Mouse (Mus musculus): ENCODE results near the gene Amotl1.
"Not testable (repeated sequence)": the region's sequence is repeated elsewhere in the genome, so short reads cannot be mapped to it uniquely, and the experiment has no call there.

Amotl1 gene

GRCm38 (mm10) chr9:14644956-14645355 lies at the start of gene Amotl1:
Amotl1 (minus strand) TSS chr9:14645056.
- DNase-seq = no peak

- DNase-seq = no peak
Measured at GRCm38 (mm10) chr9:14689376-14690108, 44.7 kb upstream of the Amotl1 start.

GRCm38 (mm10) chr9:14684363-14684762 lies 39.5 kb upstream of the Amotl1 start:
- DNase-seq = no peak

GRCm38 (mm10) chr9:14682741-14683140 lies 37.9 kb upstream of the Amotl1 start:
- DNase-seq = no peak

- no peak for DNase-seq
Measured at GRCm38 (mm10) chr9:14680584-14680983, 35.7 kb upstream of the Amotl1 start.

- peak in 1 of 2 experiments; percentile 34 for DNase-seq
Measured at GRCm38 (mm10) chr9:14675707-14676691, 31.1 kb upstream of the Amotl1 start.

- no peak for DNase-seq
Measured at GRCm38 (mm10) chr9:14674506-14674905, 29.6 kb upstream of the Amotl1 start.

- DNase-seq = no peak
Measured at GRCm38 (mm10) chr9:14673109-14673508, 28.3 kb upstream of the Amotl1 start.

- DNase-seq = not testable (repeated sequence)
Measured at GRCm38 (mm10) chr9:14671965-14672364, 27.1 kb upstream of the Amotl1 start.

GRCm38 (mm10) chr9:14668382-14668781 lies 23.5 kb upstream of the Amotl1 start:
- no peak for DNase-seq

- no peak for DNase-seq
Measured at GRCm38 (mm10) chr9:14666071-14666470, 21.2 kb upstream of the Amotl1 start.

GRCm38 (mm10) chr9:14663591-14663990 lies 18.7 kb upstream of the Amotl1 start:
- DNase-seq = no peak

- no peak for DNase-seq
Measured at GRCm38 (mm10) chr9:14662876-14663275, 18.0 kb upstream of the Amotl1 start.

GRCm38 (mm10) chr9:14662138-14662537 lies 17.3 kb upstream of the Amotl1 start:
- DNase-seq = no peak

GRCm38 (mm10) chr9:14657926-14658325 lies 13.1 kb upstream of the Amotl1 start:
- no peak for DNase-seq

GRCm38 (mm10) chr9:14654010-14654409 lies 9.2 kb upstream of the Amotl1 start:
- no peak for DNase-seq

GRCm38 (mm10) chr9:14652761-14653160 lies 7.9 kb upstream of the Amotl1 start:
- no peak for DNase-seq

- DNase-seq = no peak
Measured at GRCm38 (mm10) chr9:14647849-14648248, 3.0 kb upstream of the Amotl1 start.

GRCm38 (mm10) chr9:14646641-14647040 lies 1.8 kb upstream of the Amotl1 start:
- DNase-seq = no peak

GRCm38 (mm10) chr9:14646061-14646460 lies 1.2 kb upstream of the Amotl1 start:
- no peak for DNase-seq

GRCm38 (mm10) chr9:14643328-14643727 lies 1.5 kb downstream of the Amotl1 start:
- no peak for DNase-seq

- peak; percentile 32 to 60 for DNase-seq
Measured at GRCm38 (mm10) chr9:14642251-14643021, 2.4 kb downstream of the Amotl1 start.
